Mouse (Mus musculus): ENCODE measurements around the gene Tuba1c. TPM values are rescaled to one million over a fixed set of nuclear protein-coding genes. Genes with fewer than 3 reads are reported as not detected.

Gene Tuba1c
- polyA plus RNA-seq, 1 experiment from 2014 or later = 145 TPM

- peak overlapping the region; percentile 67 for H3K27ac ChIP-seq
- H3K27me3 ChIP-seq = no peaks in the 10 kb centered on the region
- H3K9me3 ChIP-seq = no peaks in the 10 kb centered on the region
- H3K36me3 ChIP-seq = no peaks in the 10 kb centered on the region
- no peak overlapping the region for H3K9ac ChIP-seq
- peaks cover 19% of the 10 kb centered on the region for H3K4me1 ChIP-seq
- H3K4me3 ChIP-seq = peak overlapping the region; percentile 24; the same call in 1 of the 2 replicates
- ATAC-seq (ENCODE audit: insufficient number of reproducible peaks, low FRiP score, low TSS enrichment, low read depth) = no peak
- 39% methylated on average over 14 of the region's 14 CpGs for WGBS
- peak overlapping the region; percentile 53 for H3K4me2 ChIP-seq
Measured at GRCm38 (mm10) chr15:99000535-99001283, 29.0 kb upstream of the Tuba1c start.

- H3K9ac ChIP-seq = 0 out of 2 replicates have a peak overlapping the region, but pooled peaks have one; percentile 7
- WGBS = 13% methylated on average over 17 of the region's 17 CpGs
- peaks cover 19% of the 10 kb centered on the region for H3K4me1 ChIP-seq
- peak overlapping the region; percentile 65 for H3K27ac ChIP-seq
- H3K4me2 ChIP-seq = peak overlapping the region; percentile 53
- H3K9me3 ChIP-seq = no peaks in the 10 kb centered on the region
- H3K27me3 ChIP-seq = no peaks in the 10 kb centered on the region
- peak overlapping the region; percentile 24 for H3K4me3 ChIP-seq
- ATAC-seq (ENCODE audit: insufficient number of reproducible peaks, low FRiP score, low TSS enrichment, low read depth) = peak; percentile 44; the same call in 1 of the 2 replicates
- H3K36me3 ChIP-seq = no peaks in the 10 kb centered on the region
Measured at GRCm38 (mm10) chr15:99001451-99001931, 28.2 kb upstream of the Tuba1c start.

GRCm38 (mm10) chr15:99003600-99003999 is 26.1 kb upstream of the Tuba1c start:
- Histone ChIP-seq H3K27me3 (no peaks in the 10 kb centered on the region), H3K9ac (no peak overlapping the region), H3K9me3 (no peaks in the 10 kb centered on the region), H3K4me3 (no peak overlapping the region), H3K36me3 (no peaks in the 10 kb centered on the region), H3K4me1 (peaks cover 19% of the 10 kb centered on the region), H3K4me2 (no peak overlapping the region), H3K27ac (no peak overlapping the region)
- ATAC-seq (ENCODE audit: insufficient number of reproducible peaks, low FRiP score, low TSS enrichment, low read depth) = no peak
- WGBS = 95% methylated on average over 5 of the region's 5 CpGs

GRCm38 (mm10) chr15:99008801-99009241 is 20.9 kb upstream of the Tuba1c start:
- no peaks in the 10 kb centered on the region for H3K36me3 ChIP-seq
- 53% methylated on average over 6 of the region's 6 CpGs for WGBS
- H3K9me3 ChIP-seq = no peaks in the 10 kb centered on the region
- no peaks in the 10 kb centered on the region for H3K27me3 ChIP-seq
- H3K4me1 ChIP-seq = no peaks in the 10 kb centered on the region
- no peak overlapping the region for H3K9ac ChIP-seq
- no peak for ATAC-seq (ENCODE audit: insufficient number of reproducible peaks, low FRiP score, low TSS enrichment, low read depth)
- H3K4me2 ChIP-seq = no peak overlapping the region
- H3K27ac ChIP-seq = peak overlapping the region; percentile 13; the same call in 1 of the 2 replicates
- no peak overlapping the region for H3K4me3 ChIP-seq

GRCm38 (mm10) chr15:99010896-99011295 is 18.8 kb upstream of the Tuba1c start:
- ATAC-seq (ENCODE audit: insufficient number of reproducible peaks, low FRiP score, low TSS enrichment, low read depth) = no peak
- Histone ChIP-seq H3K4me1 (no peaks in the 10 kb centered on the region), H3K9ac (no peak overlapping the region), H3K9me3 (no peaks in the 10 kb centered on the region), H3K27me3 (no peaks in the 10 kb centered on the region), H3K4me2 (no peak overlapping the region), H3K4me3 (no peak overlapping the region), H3K27ac (no peak overlapping the region), H3K36me3 (no peaks in the 10 kb centered on the region)
- 60% methylated on average over 2 of the region's 2 CpGs for WGBS

- 63% methylated on average over 3 of the region's 3 CpGs for WGBS
- Histone ChIP-seq H3K27ac (no peak overlapping the region), H3K9ac (no peak overlapping the region), H3K4me3 (no peak overlapping the region), H3K4me1 (no peaks in the 10 kb centered on the region), H3K4me2 (no peak overlapping the region), H3K27me3 (no peaks in the 10 kb centered on the region), H3K36me3 (no peaks in the 10 kb centered on the region), H3K9me3 (no peaks in the 10 kb centered on the region)
- no peak for ATAC-seq (ENCODE audit: insufficient number of reproducible peaks, low FRiP score, low TSS enrichment, low read depth)
Measured at GRCm38 (mm10) chr15:99011946-99012345, 17.7 kb upstream of the Tuba1c start.

- WGBS = 40% methylated on average over 9 of the region's 9 CpGs
Measured at GRCm38 (mm10) chr15:99014496-99015030, 15.1 kb upstream of the Tuba1c start.

GRCm38 (mm10) chr15:99017355-99017761 is 12.3 kb upstream of the Tuba1c start:
- Histone ChIP-seq H3K36me3 (no peaks in the 10 kb centered on the region), H3K9ac (no peak overlapping the region), H3K4me2 (0 out of 2 replicates have a peak overlapping the region, but pooled peaks have one; percentile 8), H3K9me3 (no peaks in the 10 kb centered on the region), H3K4me3 (no peak overlapping the region), H3K27ac (peak overlapping the region; percentile 87), H3K27me3 (no peaks in the 10 kb centered on the region), H3K4me1 (peaks cover 23% of the 10 kb centered on the region)
- ATAC-seq (ENCODE audit: insufficient number of reproducible peaks, low FRiP score, low TSS enrichment, low read depth) = no peak
- WGBS = 58% methylated on average over 8 of the region's 8 CpGs

More at GRCm38 (mm10) chr15:99014496-99015030, 15.1 kb upstream of the Tuba1c start:
- H3K4me2 ChIP-seq = no peak overlapping the region
- no peak for ATAC-seq (ENCODE audit: insufficient number of reproducible peaks, low FRiP score, low TSS enrichment, low read depth)
- peaks cover 23% of the 10 kb centered on the region for H3K4me1 ChIP-seq
- no peaks in the 10 kb centered on the region for H3K9me3 ChIP-seq
- H3K4me3 ChIP-seq = no peak overlapping the region
- no peaks in the 10 kb centered on the region for H3K36me3 ChIP-seq
- H3K9ac ChIP-seq = no peak overlapping the region
- H3K27me3 ChIP-seq = no peaks in the 10 kb centered on the region
- no peak overlapping the region for H3K27ac ChIP-seq

GRCm38 (mm10) chr15:99017986-99018385 is 11.7 kb upstream of the Tuba1c start:
- no peaks in the 10 kb centered on the region for H3K36me3 ChIP-seq
- no peak overlapping the region for H3K9ac ChIP-seq
- WGBS = 25% methylated on average over 9 of the region's 9 CpGs
- H3K4me2 ChIP-seq = 0 out of 2 replicates have a peak overlapping the region, but pooled peaks have one; percentile 8
- H3K9me3 ChIP-seq = no peaks in the 10 kb centered on the region
- no peaks in the 10 kb centered on the region for H3K27me3 ChIP-seq
- peak; percentile 84 for ATAC-seq (ENCODE audit: insufficient number of reproducible peaks, low FRiP score, low TSS enrichment, low read depth)
- H3K4me1 ChIP-seq = peaks cover 23% of the 10 kb centered on the region
- H3K4me3 ChIP-seq = no peak overlapping the region
- H3K27ac ChIP-seq = peak overlapping the region; percentile 87

GRCm38 (mm10) chr15:99018630-99019029 is 11.1 kb upstream of the Tuba1c start:
- H3K27me3 ChIP-seq = no peaks in the 10 kb centered on the region
- no peaks in the 10 kb centered on the region for H3K9me3 ChIP-seq
- H3K36me3 ChIP-seq = no peaks in the 10 kb centered on the region
- no peak overlapping the region for H3K4me3 ChIP-seq
- WGBS = 60% methylated on average over 4 of the region's 4 CpGs
- no peak for ATAC-seq (ENCODE audit: insufficient number of reproducible peaks, low FRiP score, low TSS enrichment, low read depth)
- no peak overlapping the region for H3K9ac ChIP-seq
- H3K4me1 ChIP-seq = peaks cover 23% of the 10 kb centered on the region
- H3K27ac ChIP-seq = peak overlapping the region; percentile 87
- no peak overlapping the region for H3K4me2 ChIP-seq

- ATAC-seq (ENCODE audit: insufficient number of reproducible peaks, low FRiP score, low TSS enrichment, low read depth) = no peak
- Histone ChIP-seq H3K27me3 (no peaks in the 10 kb centered on the region), H3K36me3 (no peaks in the 10 kb centered on the region), H3K9ac (no peak overlapping the region), H3K4me1 (peaks cover 23% of the 10 kb centered on the region), H3K4me2 (0 out of 2 replicates have a peak overlapping the region, but pooled peaks have one; percentile 11), H3K4me3 (no peak overlapping the region), H3K27ac (peak overlapping the region; percentile 87), H3K9me3 (no peaks in the 10 kb centered on the region)
- WGBS = 36% methylated on average over 8 of the region's 8 CpGs
Measured at GRCm38 (mm10) chr15:99019436-99019835, 10.3 kb upstream of the Tuba1c start.

GRCm38 (mm10) chr15:99020171-99020570 is 9.5 kb upstream of the Tuba1c start:
- no peaks in the 10 kb centered on the region for H3K36me3 ChIP-seq
- 92% methylated on average over 4 of the region's 4 CpGs for WGBS

More at GRCm38 (mm10) chr15:99020171-99020570, 9.5 kb upstream of the Tuba1c start:
- H3K4me2 ChIP-seq = no peak overlapping the region
- no peaks in the 10 kb centered on the region for H3K27me3 ChIP-seq
- peaks cover 25% of the 10 kb centered on the region for H3K4me1 ChIP-seq
- H3K9ac ChIP-seq = no peak overlapping the region
- no peak overlapping the region for H3K4me3 ChIP-seq
- H3K27ac ChIP-seq = no peak overlapping the region
- H3K9me3 ChIP-seq = no peaks in the 10 kb centered on the region
- ATAC-seq (ENCODE audit: insufficient number of reproducible peaks, low FRiP score, low TSS enrichment, low read depth) = no peak

Data from limb, embryonic 15.5 days (tissue).